Mouse (Mus musculus): ENCODE results near the gene Mnat1. TPM values are rescaled to one million over a fixed set of nuclear protein-coding genes. Genes with fewer than 3 reads are reported as not detected.

Mnat1 gene
- total RNA-seq, 2 experiments from 2014 or later = 19.7 to 23.3 TPM

GRCm38 (mm10) chr12:73231552-73231951 is 108.0 kb downstream of the Mnat1 start:
- no peak for DNase-seq

DNA sequence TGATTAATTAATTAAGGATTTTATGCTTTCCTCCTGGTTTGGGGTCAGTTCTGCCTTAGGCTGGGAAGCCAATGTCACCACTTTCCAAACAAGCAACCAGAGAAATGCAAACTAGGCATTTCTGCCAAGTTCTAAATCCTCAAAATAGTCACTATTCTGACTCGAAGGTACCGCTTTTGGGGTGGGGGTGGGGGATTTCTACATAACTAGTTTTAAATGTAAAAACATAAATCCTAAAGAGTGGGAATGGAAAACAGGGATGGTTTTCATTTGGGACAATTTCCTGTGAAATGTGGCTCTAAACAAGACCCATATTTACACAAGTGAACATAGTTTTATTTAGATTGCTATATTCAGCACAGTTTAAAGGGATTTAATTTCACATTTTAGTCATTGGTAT is 109.1 kb downstream of the Mnat1 start:
- DNase-seq = no peak

DNA sequence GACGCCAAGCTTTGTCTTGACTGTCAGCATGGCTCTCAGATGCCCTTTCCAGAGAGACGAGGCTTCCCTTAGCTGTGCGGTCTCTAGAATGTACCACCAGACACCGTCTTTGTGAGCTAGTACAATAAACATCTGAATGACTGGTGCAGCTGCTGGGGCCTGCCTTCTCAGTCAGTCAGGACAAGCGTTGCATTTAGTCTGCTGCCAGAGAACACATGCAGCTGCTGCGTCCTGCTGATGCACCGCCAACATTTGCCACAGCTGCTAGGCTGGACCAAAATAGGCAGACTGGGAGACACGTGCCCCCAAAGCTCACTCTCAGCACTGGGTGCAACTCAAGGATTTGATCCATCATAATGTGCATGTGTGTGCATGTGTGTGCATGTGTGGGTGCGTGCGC is 118.4 kb downstream of the Mnat1 start:
- DNase-seq = no peak

GRCm38 (mm10) chr12:73245687-73246086 is 122.2 kb downstream of the Mnat1 start:
- DNase-seq = no peak

GRCm38 (mm10) chr12:73255006-73255405 is 131.5 kb downstream of the Mnat1 start:
- DNase-seq = no peak

DNA sequence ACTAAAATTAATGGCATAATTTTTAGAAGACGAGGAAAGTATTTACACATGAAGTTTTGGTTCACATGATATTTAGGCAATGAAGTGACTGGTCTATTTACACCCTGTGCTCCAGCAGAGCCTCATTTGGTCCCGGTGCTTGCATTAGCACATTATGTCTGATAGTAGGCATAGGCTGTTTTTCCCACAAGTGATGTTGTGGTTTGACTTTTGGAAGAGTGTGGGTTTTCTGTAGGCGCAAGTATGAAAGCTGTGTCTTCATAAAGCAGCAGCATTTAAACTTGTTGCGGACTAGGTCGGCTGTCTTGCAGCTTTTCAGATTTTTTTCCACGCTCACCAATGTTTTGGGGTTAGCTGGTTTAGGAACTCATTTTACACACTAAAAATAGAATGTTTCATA is 135.8 kb downstream of the Mnat1 start:
- DNase-seq = no peak

GRCm38 (mm10) chr12:73260339-73260738 is 136.8 kb downstream of the Mnat1 start:
- DNase-seq = no peak

DNA sequence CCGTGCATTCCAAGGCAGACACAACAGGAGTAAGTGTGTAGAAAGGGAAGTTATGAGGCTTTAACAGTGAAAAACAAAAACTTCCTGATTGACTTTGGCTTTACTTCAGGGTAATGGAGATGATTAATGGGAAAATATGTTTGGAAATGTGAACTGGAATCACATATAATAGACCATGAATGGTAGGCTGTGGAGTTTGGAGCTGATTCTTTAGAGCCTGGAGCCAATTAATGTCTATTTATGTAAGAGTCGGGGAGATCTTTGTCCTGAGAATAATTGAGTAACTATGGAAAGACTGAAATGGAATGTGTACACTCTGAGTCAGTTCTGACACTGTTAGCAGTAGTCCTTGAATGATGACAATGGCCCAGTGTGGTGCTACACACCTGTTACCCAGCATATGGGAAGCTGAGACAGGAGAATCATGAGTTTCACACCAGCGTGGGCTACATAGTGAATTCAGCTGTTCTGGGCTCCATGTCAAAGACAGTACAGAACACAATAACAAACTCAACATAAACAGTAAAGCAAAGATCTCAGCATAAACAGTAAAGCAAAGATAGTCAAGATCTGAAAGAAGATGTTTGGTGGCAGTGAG is 142.0 kb downstream of the Mnat1 start:
- DNase-seq = no peak

GRCm38 (mm10) chr12:73266597-73266996 is 143.1 kb downstream of the Mnat1 start:
- DNase-seq = no peak

- DNase-seq = no peak
Observed at GRCm38 (mm10) chr12:73268497-73268896, 145.0 kb downstream of the Mnat1 start.

GRCm38 (mm10) chr12:73269531-73269930 is 146.0 kb downstream of the Mnat1 start:
- DNase-seq = no peak

DNA sequence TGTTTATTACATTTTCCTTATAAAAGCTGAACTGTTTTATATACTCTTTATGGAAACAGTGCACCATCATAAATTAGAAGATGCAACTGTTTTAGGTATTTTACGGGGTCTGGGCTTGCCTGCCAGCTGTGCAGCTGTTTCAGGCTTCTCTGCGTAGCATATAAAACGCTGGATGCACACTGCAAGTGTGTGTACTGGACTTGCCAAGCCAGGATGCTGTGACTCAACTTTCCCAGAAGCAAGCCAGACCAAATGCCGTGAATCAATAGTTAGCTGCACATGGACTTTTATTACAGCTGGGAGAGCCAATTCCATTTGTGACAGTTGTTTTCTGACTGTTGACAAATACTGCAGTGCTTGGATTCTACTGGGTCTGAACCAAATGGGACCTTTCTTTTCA is 146.4 kb downstream of the Mnat1 start:
- DNase-seq = no peak

- DNase-seq = peak in 1 of 2 experiments; percentile 21
Observed at GRCm38 (mm10) chr12:73274921-73275320, 151.4 kb downstream of the Mnat1 start.

DNA sequence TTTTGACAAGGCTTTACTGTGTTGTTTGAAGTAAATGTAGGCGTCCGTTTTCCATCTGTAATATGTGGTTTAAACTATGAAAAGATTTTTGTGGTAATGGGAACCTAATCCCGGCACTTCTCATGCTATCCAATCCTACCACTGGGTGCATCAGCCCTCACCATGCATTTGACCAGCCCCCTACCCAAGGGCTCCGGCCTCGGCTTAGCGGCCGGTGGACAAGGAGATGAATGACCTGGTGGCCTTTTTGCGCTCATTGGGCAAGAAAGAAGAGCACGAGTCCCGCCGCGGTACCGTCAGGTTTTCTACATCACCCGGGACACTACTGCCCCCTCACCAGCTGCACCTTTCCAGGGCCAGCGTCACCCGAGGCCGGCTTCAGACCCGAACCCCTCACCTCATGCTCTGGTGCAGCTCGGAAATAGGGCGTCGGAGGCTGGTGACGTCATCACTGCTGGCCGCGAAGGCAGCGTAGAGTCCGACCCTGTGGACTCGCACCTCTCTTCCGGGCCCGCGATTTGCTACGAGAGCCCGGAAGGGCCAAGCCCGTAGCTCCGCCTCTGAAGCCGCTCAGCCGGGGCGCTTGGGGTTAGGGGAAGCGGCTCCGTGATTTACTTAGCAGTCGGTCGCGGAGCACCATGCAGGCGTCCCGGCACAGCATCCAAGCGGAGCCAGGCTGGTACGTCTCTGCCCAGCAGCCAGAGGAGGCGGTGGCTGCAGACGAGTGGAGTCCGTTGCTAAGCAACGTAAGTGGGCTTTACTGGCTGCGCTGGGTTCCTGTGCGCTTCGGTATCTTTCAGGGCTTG is 163.0 kb downstream of the Mnat1 start, which contains the start of the genes Trmt5 and Slc38a6:
Gene Trmt5, minus strand, starts transcription at position 424 of the 806 bp plus-strand sequence.
Gene Slc38a6, plus strand, starts transcription at position 493 of the 806 bp plus-strand sequence.
- DNase-seq = peak; percentile 94

DNA sequence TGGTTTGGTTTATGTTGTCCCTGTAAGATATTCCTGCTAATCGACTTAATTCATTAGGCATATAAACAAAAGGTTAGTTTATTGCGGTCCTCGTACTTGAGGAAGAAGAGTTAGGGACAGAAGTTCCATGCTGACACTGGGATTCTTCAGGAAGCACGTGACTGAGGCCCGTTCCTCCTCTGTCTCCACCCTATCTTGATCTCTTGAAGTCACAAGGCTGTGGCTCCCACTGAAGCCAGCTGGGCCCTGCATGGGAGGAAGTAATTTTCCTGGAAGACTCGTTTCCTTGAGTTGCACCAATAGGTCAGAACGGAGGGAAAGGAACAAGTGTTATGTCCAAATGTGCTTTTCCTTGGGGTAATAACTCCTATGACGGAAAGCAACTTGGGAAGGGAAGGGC is 164.1 kb downstream of the Mnat1 start:
- peak; percentile 17 to 28 for DNase-seq

GRCm38 (mm10) chr12:73288626-73289025 is 165.1 kb downstream of the Mnat1 start:
- no peak for DNase-seq

GRCm38 (mm10) chr12:73294884-73295283 is 171.4 kb downstream of the Mnat1 start:
- no peak for DNase-seq

DNA sequence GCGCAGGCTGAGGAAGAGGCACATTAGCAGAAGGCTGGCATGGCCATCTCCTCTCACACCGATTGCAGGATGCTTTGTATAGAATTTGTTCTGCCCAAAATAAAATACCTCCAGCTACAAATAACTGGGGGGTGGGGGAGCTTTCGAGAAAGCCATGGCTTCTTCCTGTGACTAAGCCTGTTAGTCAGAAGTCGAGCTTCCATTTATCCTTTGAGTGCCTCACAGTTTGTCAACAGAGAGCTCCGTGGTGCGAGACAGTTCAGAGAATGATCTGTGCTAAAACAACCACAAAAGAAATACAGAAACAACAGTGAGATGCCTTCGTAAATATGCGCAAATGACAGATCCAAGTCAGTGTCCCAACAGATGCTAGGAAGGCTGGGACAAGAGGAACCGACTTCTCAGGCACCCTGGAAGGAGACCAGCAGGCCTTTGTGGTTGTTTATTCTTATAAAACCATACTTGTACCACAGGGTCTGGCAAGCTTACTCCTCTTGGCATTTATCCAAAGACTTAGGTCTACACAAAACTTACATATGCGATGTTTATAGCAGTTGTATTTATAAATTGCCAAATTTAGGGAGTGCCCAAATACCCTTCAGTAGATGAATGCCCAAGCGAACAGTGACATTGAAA is 172.1 kb downstream of the Mnat1 start:
- no peak for DNase-seq

GRCm38 (mm10) chr12:73298621-73299020 is 175.1 kb downstream of the Mnat1 start:
- no peak for DNase-seq

DNA sequence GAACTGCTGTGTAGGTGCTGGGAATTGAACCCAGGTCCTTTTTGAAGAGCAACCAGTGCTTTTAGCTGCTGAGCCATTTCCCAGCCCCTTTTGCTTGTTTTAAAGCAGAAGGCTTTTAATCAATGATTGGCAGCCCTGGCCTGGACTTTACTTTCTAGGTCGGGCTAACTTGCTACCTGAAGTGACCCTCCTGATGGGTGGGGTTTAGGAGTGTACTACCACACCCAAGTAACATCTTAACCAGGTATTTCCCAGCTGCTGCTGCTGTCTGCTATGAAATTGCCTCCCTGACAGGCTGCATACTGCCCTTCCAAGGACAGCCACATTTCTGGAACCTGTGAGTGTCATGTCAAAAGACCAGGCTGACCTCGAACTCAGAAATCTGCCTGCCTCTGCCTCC is 177.0 kb downstream of the Mnat1 start:
- no peak for DNase-seq

GRCm38 (mm10) chr12:73304636-73305035 is 181.1 kb downstream of the Mnat1 start:
- peak; percentile 9 to 36 for DNase-seq

DNA sequence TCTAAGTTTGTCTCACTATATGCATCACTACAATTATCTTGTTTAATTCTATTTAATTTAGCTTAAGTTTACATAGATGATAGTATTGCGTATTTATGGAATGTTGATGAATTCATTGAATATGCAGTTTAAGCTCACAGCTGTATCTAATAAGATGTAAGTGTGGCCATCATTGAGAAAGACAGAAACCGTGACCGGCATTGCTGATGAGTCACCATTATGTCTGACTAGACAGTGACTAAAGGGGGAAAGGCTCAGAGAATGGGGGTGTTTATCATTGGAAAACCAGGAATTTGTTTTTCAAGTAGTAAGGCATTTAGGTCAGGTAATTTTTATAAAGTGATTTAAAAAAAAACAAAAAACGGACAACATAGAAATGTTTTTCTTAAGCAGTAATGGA is 184.2 kb downstream of the Mnat1 start:
- peak in 1 of 2 experiments; percentile 10 for DNase-seq

DNA sequence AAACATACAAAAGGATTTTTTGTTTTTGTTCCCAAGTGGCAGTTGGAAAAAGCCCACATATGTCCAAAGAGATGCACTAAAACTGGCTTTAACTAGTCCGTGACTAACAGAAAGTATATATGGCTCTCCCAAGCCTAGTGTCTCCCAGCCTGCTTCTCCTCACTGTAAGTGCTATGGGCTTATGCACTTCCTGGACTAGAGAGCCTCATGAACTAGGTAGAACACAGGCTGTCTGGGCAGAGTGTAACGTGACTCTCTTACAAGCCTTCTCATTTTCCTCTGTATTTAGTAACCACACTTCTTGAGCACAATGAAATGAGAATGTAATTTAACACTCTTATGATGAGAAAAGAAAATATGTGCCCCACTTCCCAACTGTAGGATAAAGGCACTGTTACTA is 185.2 kb downstream of the Mnat1 start:
- no peak for DNase-seq
